Mouse (Mus musculus) myocyte (in vitro differentiated cells): ENCODE data around the gene Pxmp4. TPM values are rescaled to one million over a fixed set of nuclear protein-coding genes. Genes with fewer than 3 reads are reported as not detected.

Experiments
- H3K27me3 ChIP-seq: one replicate; pipeline ENCODE4 v1.6.1; 2011; ENCODE audit not compliant: control insufficient read depth, insufficient read depth, insufficient read length
- H3K36me3 ChIP-seq: one replicate; pipeline ENCODE4 v1.6.1; 2011; ENCODE audit not compliant: control insufficient read depth, insufficient read depth
- H3K4me2 ChIP-seq: one replicate; pipeline ENCODE4 v1.6.1; 2011; ENCODE audit warnings: low read depth, control low read depth
- H3K4me3 ChIP-seq: one replicate; pipeline ENCODE4 v1.5.1; 2011; ENCODE audit warnings: mild to moderate bottlenecking, control low read depth, moderate library complexity
- H3K79me2 ChIP-seq: one replicate; pipeline ENCODE4 v1.6.1; 2011; ENCODE audit not compliant: control insufficient read depth, insufficient read depth
- H3ac ChIP-seq: one replicate; pipeline ENCODE4 v1.6.1; 2011; ENCODE audit not compliant: control insufficient read depth, insufficient read length
- CEBPB ChIP-seq: IDR thresholded peaks from 2 replicates; pipeline ENCODE4 v1.6.1; 2011; ENCODE audit warnings: mild to moderate bottlenecking, moderate library complexity; ENCODE audit not compliant: poor library complexity, insufficient read depth, severe bottlenecking
- E2F4 ChIP-seq: IDR thresholded peaks from one replicate; pipeline ENCODE4 v1.6.1; 2011; ENCODE audit warnings: mild to moderate bottlenecking, control low read depth, moderate library complexity; ENCODE audit not compliant: insufficient read depth
- MAX ChIP-seq: IDR thresholded peaks from one replicate; pipeline ENCODE4 v1.6.1; 2011; ENCODE audit warnings: low read depth, mild to moderate bottlenecking, control low read depth
- MYOD1 ChIP-seq, 3 experiments: IDR thresholded peaks; one replicate each; pipeline ENCODE4 v1.6.1; 2011; ENCODE audit warnings: control low read depth in 2 of 3, low read depth in 2 of 3, mild to moderate bottlenecking in 2 of 3, moderate library complexity in 1 of 3; ENCODE audit not compliant: insufficient read length in 2 of 3, control insufficient read depth in 1 of 3
- MYOG ChIP-seq, 3 experiments: IDR thresholded peaks; one replicate each; pipeline ENCODE4 v1.6.1; 2011; ENCODE audit warnings: control low read depth in 2 of 3, low read depth in 2 of 3, mild to moderate bottlenecking in 2 of 3; ENCODE audit not compliant: insufficient read length in 2 of 3, control insufficient read depth in 1 of 3, insufficient read depth in 1 of 3
- POLR2A ChIP-seq: IDR thresholded peaks from one replicate; pipeline ENCODE4 v1.6.1; 2011; ENCODE audit warnings: low read depth, mild to moderate bottlenecking, control low read depth, moderate library complexity; ENCODE audit not compliant: insufficient read length
- POLR2AphosphoS2 ChIP-seq: IDR thresholded peaks from one replicate; pipeline ENCODE4 v1.6.1; 2011; ENCODE audit warnings: low read depth, control low read depth; ENCODE audit not compliant: insufficient read length
- REST ChIP-seq: IDR thresholded peaks from one replicate; pipeline ENCODE4 v1.6.1; 2011; ENCODE audit warnings: mild to moderate bottlenecking, control low read depth, moderate library complexity; ENCODE audit not compliant: insufficient read depth, insufficient read length
- SRF ChIP-seq: IDR thresholded peaks from one replicate; pipeline ENCODE4 v1.6.1; 2011; ENCODE audit warnings: low read depth; ENCODE audit not compliant: control insufficient read depth, insufficient read length
- TCF12 ChIP-seq: IDR thresholded peaks from one replicate; pipeline ENCODE4 v1.6.1; 2011; ENCODE audit warnings: mild to moderate bottlenecking, control low read depth; ENCODE audit not compliant: poor library complexity, insufficient read depth, severe bottlenecking
- TCF3 ChIP-seq: IDR thresholded peaks from one replicate; pipeline ENCODE4 v1.6.1; 2011; ENCODE audit warnings: low read depth, control low read depth; ENCODE audit not compliant: insufficient read length
- USF1 ChIP-seq: IDR thresholded peaks from one replicate; pipeline ENCODE4 v1.6.1; 2011; ENCODE audit warnings: low read depth, mild to moderate bottlenecking, control low read depth, moderate library complexity
- polyA plus RNA-seq: library from polyadenylated mRNA; unstranded; fragments of >200 nt; fragmentation: generic; extraction: Trizol; gene quantifications from one replicate; pipeline ENCODE4 v1.2.1, GENCODE M21; 2012; ENCODE audit warnings: missing spikeins

Pxmp4 gene
- polyA plus RNA-seq, 1 experiment, result 12.5 TPM

- Histone ChIP-seq H3K4me2 (no peak within 1 kb of the TSS), H3K27me3 (no peaks in the 10 kb centered on the region), H3K79me2 (no peaks in the 10 kb centered on the region), H3K36me3 (peaks cover 5% of the 10 kb centered on the region), H3K4me3 (no peak within 1 kb of the TSS), H3ac (no peak within 1 kb of the TSS)
- TF ChIP-seq SRF (no peak), TCF12 (no peak), POLR2A (no peak), USF1 (no peak), E2F4 (no peak), POLR2AphosphoS2 (no peak), REST (no peak), TCF3 (no peak), MAX (no peak), MYOG (IDR thresholded peaks at IDR 0.05; ENCODE audit: control insufficient read depth in 1 of 3, insufficient read depth in 1 of 3, insufficient read length in 2 of 3, low read depth in 2 of 3) (no peak), MYOD1 (IDR thresholded peaks at IDR 0.05; ENCODE audit: control insufficient read depth in 1 of 3, insufficient read length in 2 of 3, low read depth in 2 of 3) (no peak)
These were observed 45.1 kb downstream of the Pxmp4 start, which contains the start of gene Necab3 for GRCm38 (mm10) chr2:154558264-154559039. Necab3 (minus strand) TSS chr2:154558890.

GRCm38 (mm10) chr2:154557184-154557832 is 46.2 kb downstream of the Pxmp4 start:
- TF ChIP-seq TCF3, result no peak
- no peak for TF ChIP-seq USF1
- no peak for TF ChIP-seq REST
- TF ChIP-seq TCF12, result no peak
- no peak for TF ChIP-seq MAX
- TF ChIP-seq MYOD1 (IDR thresholded peaks at IDR 0.05; ENCODE audit: control insufficient read depth in 1 of 3, insufficient read length in 2 of 3, low read depth in 2 of 3), result no peak
- TF ChIP-seq CEBPB, result no peak
- TF ChIP-seq SRF, result no peak
- TF ChIP-seq POLR2AphosphoS2, result no peak
- no peak for TF ChIP-seq POLR2A
- no peak for TF ChIP-seq MYOG (IDR thresholded peaks at IDR 0.05; ENCODE audit: control insufficient read depth in 1 of 3, insufficient read depth in 1 of 3, insufficient read length in 2 of 3, low read depth in 2 of 3)
- Histone ChIP-seq H3ac (no peak overlapping the region), H3K36me3 (no peaks in the 10 kb centered on the region), H3K4me2 (no peak overlapping the region), H3K79me2 (no peaks in the 10 kb centered on the region), H3K27me3 (no peaks in the 10 kb centered on the region), H3K4me3 (no peak overlapping the region)

DNA sequence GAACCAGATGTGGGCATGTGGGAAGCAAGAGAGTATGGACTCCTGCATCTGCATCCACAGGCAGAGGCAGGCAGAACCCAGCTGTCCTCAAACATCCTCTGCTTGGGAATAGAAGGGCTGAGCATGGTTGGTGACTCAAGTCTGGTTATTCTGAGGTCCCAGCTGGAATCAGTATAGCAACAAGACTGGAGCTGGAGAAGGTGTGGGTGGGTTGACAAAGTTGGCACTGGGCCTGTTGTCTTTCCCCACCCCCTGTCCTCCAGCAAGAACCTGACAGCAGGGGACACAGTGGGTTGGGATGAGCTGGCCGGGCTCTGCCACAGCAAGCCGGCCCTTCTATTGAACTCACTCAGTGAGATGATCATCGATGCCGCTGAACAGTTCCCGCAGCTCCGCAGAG is 48.3 kb downstream of the Pxmp4 start:
- H3K27me3 ChIP-seq, result no peaks in the 10 kb centered on the region
- no peaks in the 10 kb centered on the region for H3K79me2 ChIP-seq
- no peak for TF ChIP-seq TCF12
- TF ChIP-seq MYOD1 (IDR thresholded peaks at IDR 0.05; ENCODE audit: control insufficient read depth in 1 of 3, insufficient read length in 2 of 3, low read depth in 2 of 3), result peak in 2 of 3 experiments; percentile 8 to 44
- H3K4me3 ChIP-seq, result no peak overlapping the region
- H3ac ChIP-seq, result no peak overlapping the region
- no peak overlapping the region for H3K4me2 ChIP-seq
- H3K36me3 ChIP-seq, result no peaks in the 10 kb centered on the region

GRCm38 (mm10) chr2:154552424-154552907 is 51.0 kb downstream of the Pxmp4 start:
- Histone ChIP-seq H3K36me3 (no peaks in the 10 kb centered on the region), H3K79me2 (no peaks in the 10 kb centered on the region), H3K4me3 (no peak overlapping the region), H3K27me3 (no peaks in the 10 kb centered on the region), H3K4me2 (no peak overlapping the region), H3ac (no peak overlapping the region)
- TF ChIP-seq REST, result no peak
- TF ChIP-seq POLR2AphosphoS2, result peak; percentile 8

GRCm38 (mm10) chr2:154551927-154552326 is 51.6 kb downstream of the Pxmp4 start:
- no peaks in the 10 kb centered on the region for H3K36me3 ChIP-seq
- H3K79me2 ChIP-seq, result no peaks in the 10 kb centered on the region
- no peak overlapping the region for H3K4me2 ChIP-seq
- no peak overlapping the region for H3K4me3 ChIP-seq
- no peak for TF ChIP-seq TCF12
- TF ChIP-seq REST, result no peak
- no peak for TF ChIP-seq CEBPB
- no peak for TF ChIP-seq MYOD1 (IDR thresholded peaks at IDR 0.05; ENCODE audit: control insufficient read depth in 1 of 3, insufficient read length in 2 of 3, low read depth in 2 of 3)
- no peak for TF ChIP-seq MAX
- no peak for TF ChIP-seq MYOG (IDR thresholded peaks at IDR 0.05; ENCODE audit: control insufficient read depth in 1 of 3, insufficient read depth in 1 of 3, insufficient read length in 2 of 3, low read depth in 2 of 3)
- no peak for TF ChIP-seq USF1
- H3ac ChIP-seq, result no peak overlapping the region
- H3K27me3 ChIP-seq, result no peaks in the 10 kb centered on the region
